Mouse (Mus musculus) T-helper 17 cell (primary cell): ENCODE results near the gene Rad51c.

Experiments
- in situ Hi-C, 2 experiments: fragments of 300-600 bp; cut with MboI, MseI; formaldehyde crosslinking; loops; 1 replicate in 1 of 2; 2 replicates in 1 of 2; pipeline ENCODE4 v1.15.1; 2025; ENCODE audit warnings: high pct_unique_total_duplicates in 2 of 2

Gene Rad51c

GRCm38 (mm10) chr11:87385676-87386075 lies 19.1 kb downstream of the Rad51c start:
- in situ Hi-C loops = loop anchor here in 1 of 2 experiments (25.0 kb wide), 1 partner anchor 173 kb away; no protein-coding TSS in a partner anchor

- in situ Hi-C loops = loop anchor here in 1 of 2 experiments (25.0 kb wide), 1 partner anchor 172 kb away; no protein-coding TSS in a partner anchor
These were observed 20.2 kb downstream of the Rad51c start for GRCm38 (mm10) chr11:87384551-87384950.

- in situ Hi-C loops = no loop called here
These were observed 36.7 kb downstream of the Rad51c start for GRCm38 (mm10) chr11:87367865-87368580.

- in situ Hi-C loops = no loop called here
These were observed 37.7 kb downstream of the Rad51c start for GRCm38 (mm10) chr11:87367061-87367460.

GRCm38 (mm10) chr11:87365120-87365519 lies 39.6 kb downstream of the Rad51c start:
- in situ Hi-C loops = no loop called here

GRCm38 (mm10) chr11:87359262-87359612 lies 45.5 kb downstream of the Rad51c start:
- in situ Hi-C loops = loop anchor here in 1 of 2 experiments (10.0 kb wide), 1 partner anchor 1694 kb away; no protein-coding TSS in a partner anchor

GRCm38 (mm10) chr11:87358331-87359261 lies 46.2 kb downstream of the Rad51c start, which contains the start of gene Ppm1e:
Gene Ppm1e, minus strand, starts transcription at chr11:87359023.
- in situ Hi-C loops = loop anchor here in 1 of 2 experiments (10.0 kb wide), 1 partner anchor 1694 kb away; no protein-coding TSS in a partner anchor

GRCm38 (mm10) chr11:87357317-87358300 lies 47.1 kb downstream of the Rad51c start:
- in situ Hi-C loops = loop anchor here in 1 of 2 experiments (10.0 kb wide), 1 partner anchor 1693 kb away; no protein-coding TSS in a partner anchor

GRCm38 (mm10) chr11:87354861-87355260 lies 49.9 kb downstream of the Rad51c start:
- in situ Hi-C loops = loop anchor here in 1 of 2 experiments (10.0 kb wide), 1 partner anchor 1690 kb away; no protein-coding TSS in a partner anchor

GRCm38 (mm10) chr11:87353646-87354170 lies 51.0 kb downstream of the Rad51c start:
- in situ Hi-C loops = loop anchor here in 1 of 2 experiments (10.0 kb wide), 1 partner anchor 1689 kb away; no protein-coding TSS in a partner anchor
